Mouse (Mus musculus) thymus, postnatal 25 days (tissue): ENCODE results near the gene Cage1.

Source experiments
- DNase-seq: peaks from one replicate; pipeline ENCODE4 v3.0.0; 2022

Cage1 gene

GRCm38 (mm10) chr13:37964128-37965087 is 72.5 kb downstream of the Cage1 start:
- DNase-seq: no peak

- peak; percentile 73 for DNase-seq
Measured at GRCm38 (mm10) chr13:37963354-37964007, 73.4 kb downstream of the Cage1 start.

GRCm38 (mm10) chr13:37962541-37962940 is 74.3 kb downstream of the Cage1 start:
- no peak for DNase-seq

GRCm38 (mm10) chr13:37959936-37960335 is 76.9 kb downstream of the Cage1 start:
- DNase-seq: no peak

GRCm38 (mm10) chr13:37959239-37959907 is 77.5 kb downstream of the Cage1 start:
- DNase-seq: no peak

GRCm38 (mm10) chr13:37958498-37959238 is 78.2 kb downstream of the Cage1 start:
- DNase-seq: no peak
